Mouse (Mus musculus): Measurements from ENCODE around the gene Ripk3. TPM values are rescaled to one million over a fixed set of nuclear protein-coding genes. Genes with fewer than 3 reads are reported as not detected.
A peak's percentile ranks its signal among the peaks of the same experiment; 100 is the strongest.
"Not testable (repeated sequence)": the region's sequence is repeated elsewhere in the genome, so short reads cannot be mapped to it uniquely, and the experiment has no call there.

The Ripk3 gene
- polyA plus RNA-seq, 1 experiment from 2014 or later = 2.4 TPM

GRCm38 (mm10) chr14:55769087-55769703, 19.5 kb downstream of the Ripk3 start:
- Histone ChIP-seq H3K9me3 (replicated peaks) (no peaks in the 10 kb centered on the region), H3K4me1 (peaks cover 7% of the 10 kb centered on the region; the same call in 1 of the 2 replicates), H3K4me3 (no peak overlapping the region), H3K4me2 (no peak overlapping the region), H3K27me3 (peaks cover 71% of the 10 kb centered on the region), H3K9ac (no peak overlapping the region), H3K27ac (no peak overlapping the region), H3K36me3 (ENCODE audit: poor library complexity, severe bottlenecking) (no peaks in the 10 kb centered on the region)
- no peak for ATAC-seq
- 75% methylated on average over 16 of the region's 16 CpGs for WGBS

- H3K4me1 ChIP-seq = peaks cover 7% of the 10 kb centered on the region; the same call in 1 of the 2 replicates
- no peaks in the 10 kb centered on the region for H3K36me3 ChIP-seq (ENCODE audit: poor library complexity, severe bottlenecking)
- WGBS = 87% methylated on average over 6 of the region's 6 CpGs
- no peak overlapping the region for H3K27ac ChIP-seq
- no peaks in the 10 kb centered on the region for H3K9me3 ChIP-seq (replicated peaks)
- H3K27me3 ChIP-seq = peaks cover 71% of the 10 kb centered on the region
- no peak overlapping the region for H3K9ac ChIP-seq
- H3K4me2 ChIP-seq = no peak overlapping the region
- no peak for ATAC-seq
- H3K4me3 ChIP-seq = no peak overlapping the region
Measured at GRCm38 (mm10) chr14:55768555-55768954, 20.1 kb downstream of the Ripk3 start.

GRCm38 (mm10) chr14:55767519-55768414, 20.9 kb downstream of the Ripk3 start:
- peak; percentile 62; the same call in 1 of the 2 replicates for ATAC-seq
- peak overlapping the region; percentile 86 for H3K4me2 ChIP-seq
- no peaks in the 10 kb centered on the region for H3K9me3 ChIP-seq (replicated peaks)
- peaks cover 7% of the 10 kb centered on the region; the same call in 1 of the 2 replicates for H3K4me1 ChIP-seq
- no peak overlapping the region for H3K27ac ChIP-seq
- H3K27me3 ChIP-seq = peaks cover 73% of the 10 kb centered on the region
- H3K36me3 ChIP-seq (ENCODE audit: poor library complexity, severe bottlenecking) = no peaks in the 10 kb centered on the region
- H3K4me3 ChIP-seq = peak overlapping the region; percentile 47
- WGBS = 11% methylated on average over 52 of the region's 52 CpGs
- H3K9ac ChIP-seq = peak overlapping the region; percentile 71

- H3K9me3 ChIP-seq (replicated peaks) = no peaks in the 10 kb centered on the region
- 68% methylated on average over 4 of the region's 4 CpGs for WGBS
- ATAC-seq = no peak
- no peak within 1 kb of the TSS for H3K9ac ChIP-seq
- peaks cover 15% of the 10 kb centered on the region for H3K4me1 ChIP-seq
- peaks cover 90% of the 10 kb centered on the region for H3K27me3 ChIP-seq
- H3K36me3 ChIP-seq (ENCODE audit: poor library complexity, severe bottlenecking) = no peaks in the 10 kb centered on the region
- no peak within 1 kb of the TSS for H3K4me3 ChIP-seq
- no peak within 1 kb of the TSS for H3K27ac ChIP-seq
- H3K4me2 ChIP-seq = no peak within 1 kb of the TSS
Measured at GRCm38 (mm10) chr14:55765696-55766095, 23.0 kb downstream of the Ripk3 start, which contains the start of gene Ltb4r1. Gene Ltb4r1, plus strand, starts transcription at chr14:55765962.

GRCm38 (mm10) chr14:55763166-55763565, 25.5 kb downstream of the Ripk3 start:
- no peak overlapping the region for H3K27ac ChIP-seq
- peaks cover 14% of the 10 kb centered on the region for H3K4me1 ChIP-seq
- H3K27me3 ChIP-seq = peaks cover 72% of the 10 kb centered on the region
- no peak overlapping the region for H3K4me2 ChIP-seq
- no peak for ATAC-seq
- no peak overlapping the region for H3K4me3 ChIP-seq
- WGBS = 63% methylated on average over 7 of the region's 7 CpGs
- no peak overlapping the region for H3K9ac ChIP-seq
- no peaks in the 10 kb centered on the region for H3K36me3 ChIP-seq (ENCODE audit: poor library complexity, severe bottlenecking)
- no peaks in the 10 kb centered on the region for H3K9me3 ChIP-seq (replicated peaks)

GRCm38 (mm10) chr14:55762001-55762821, 26.5 kb downstream of the Ripk3 start:
- ATAC-seq = peak; percentile 77
- Histone ChIP-seq H3K4me3 (peak overlapping the region; percentile 53), H3K9ac (peak overlapping the region; percentile 77), H3K9me3 (replicated peaks) (no peaks in the 10 kb centered on the region), H3K4me2 (peak overlapping the region; percentile 87), H3K27me3 (peaks cover 63% of the 10 kb centered on the region), H3K36me3 (ENCODE audit: poor library complexity, severe bottlenecking) (no peaks in the 10 kb centered on the region), H3K4me1 (peaks cover 9% of the 10 kb centered on the region), H3K27ac (peak overlapping the region; percentile 8; the same call in 1 of the 2 replicates)
- under 1% methylated on average over 75 of the region's 77 CpGs for WGBS

GRCm38 (mm10) chr14:55761163-55761562, 27.5 kb downstream of the Ripk3 start, which contains the start of gene Ltb4r2:
Gene Ltb4r2, plus strand, starts transcription at chr14:55761428.
- WGBS = 72% methylated on average over 6 of the region's 6 CpGs
- peak within 1 kb of the TSS; percentile 53 for H3K4me3 ChIP-seq
- H3K9me3 ChIP-seq (replicated peaks) = no peaks in the 10 kb centered on the region
- peaks cover 55% of the 10 kb centered on the region for H3K27me3 ChIP-seq
- H3K4me2 ChIP-seq = peak within 1 kb of the TSS; percentile 87
- no peak for ATAC-seq
- peaks cover 9% of the 10 kb centered on the region for H3K4me1 ChIP-seq
- peak within 1 kb of the TSS; percentile 8; the same call in 1 of the 2 replicates for H3K27ac ChIP-seq
- peaks cover 8% of the 10 kb centered on the region for H3K36me3 ChIP-seq (ENCODE audit: poor library complexity, severe bottlenecking)
- peak within 1 kb of the TSS; percentile 77 for H3K9ac ChIP-seq

GRCm38 (mm10) chr14:55760156-55760555, 28.5 kb downstream of the Ripk3 start:
- not testable (repeated sequence) for H3K4me1 ChIP-seq; ATAC-seq; H3K9me3 ChIP-seq (replicated peaks); H3K4me3 ChIP-seq; H3K9ac ChIP-seq; H3K27ac ChIP-seq
- peak overlapping the region; percentile 40 for H3K4me2 ChIP-seq
- H3K36me3 ChIP-seq (ENCODE audit: poor library complexity, severe bottlenecking) = peaks cover 18% of the 10 kb centered on the region
- peaks cover 44% of the 10 kb centered on the region for H3K27me3 ChIP-seq
- 2% methylated on average over 6 of the region's 6 CpGs for WGBS

GRCm38 (mm10) chr14:55758363-55758784, 30.3 kb downstream of the Ripk3 start, which contains the start of gene Cideb:
Gene Cideb, minus strand, starts transcription at chr14:55758458.
- no peak within 1 kb of the TSS for H3K27ac ChIP-seq
- peaks cover 36% of the 10 kb centered on the region for H3K36me3 ChIP-seq (ENCODE audit: poor library complexity, severe bottlenecking)
- no peak within 1 kb of the TSS for H3K4me3 ChIP-seq
- no peaks in the 10 kb centered on the region for H3K9me3 ChIP-seq (replicated peaks)
- H3K9ac ChIP-seq = no peak within 1 kb of the TSS
- H3K4me1 ChIP-seq = peaks cover 9% of the 10 kb centered on the region
- no peak; the same call in 1 of the 2 replicates for ATAC-seq
- no peak within 1 kb of the TSS for H3K4me2 ChIP-seq
- 17% methylated on average over 8 of the region's 8 CpGs for WGBS
- peaks cover 28% of the 10 kb centered on the region for H3K27me3 ChIP-seq

GRCm38 (mm10) chr14:55757566-55757965, 31.1 kb downstream of the Ripk3 start:
- WGBS = 86% methylated on average over 6 of the region's 6 CpGs
- ATAC-seq = no peak
- Histone ChIP-seq H3K36me3 (ENCODE audit: poor library complexity, severe bottlenecking) (peaks cover 44% of the 10 kb centered on the region), H3K9me3 (replicated peaks) (no peaks in the 10 kb centered on the region), H3K4me2 (no peak overlapping the region), H3K9ac (no peak overlapping the region), H3K4me3 (no peak overlapping the region), H3K27ac (no peak overlapping the region), H3K4me1 (peaks cover 9% of the 10 kb centered on the region), H3K27me3 (peaks cover 20% of the 10 kb centered on the region)

- no peak overlapping the region for H3K27ac ChIP-seq
- peaks cover 38% of the 10 kb centered on the region for H3K4me1 ChIP-seq
- peaks cover 31% of the 10 kb centered on the region for H3K36me3 ChIP-seq (ENCODE audit: poor library complexity, severe bottlenecking)
- no peaks in the 10 kb centered on the region for H3K27me3 ChIP-seq
- H3K9ac ChIP-seq = no peak overlapping the region
- 89% methylated on average over 10 of the region's 10 CpGs for WGBS
- no peaks in the 10 kb centered on the region for H3K9me3 ChIP-seq (replicated peaks)
- peak overlapping the region; percentile 98 for H3K4me2 ChIP-seq
- ATAC-seq = no peak
- H3K4me3 ChIP-seq = peak overlapping the region; percentile 83
Measured at GRCm38 (mm10) chr14:55747051-55747847, 41.4 kb downstream of the Ripk3 start.
